Mouse (Mus musculus) adrenal gland, postnatal 25 days (tissue): Measurements from ENCODE around the gene Atp2b2. TPM values are rescaled to one million over a fixed set of nuclear protein-coding genes. Genes with fewer than 3 reads are reported as not detected.

Experiments
- DNase-seq: peaks from one replicate; pipeline ENCODE4 v3.0.0; 2021; ENCODE audit warnings: mixed read lengths
- total RNA-seq: library from RNA; stranded (reverse); gene quantifications from 2 replicates; pipeline ENCODE4 v1.2.3, GENCODE M21; 2021

Atp2b2 gene
- total RNA-seq, 1 experiment from 2014 or later: 8.1 TPM

DNA sequence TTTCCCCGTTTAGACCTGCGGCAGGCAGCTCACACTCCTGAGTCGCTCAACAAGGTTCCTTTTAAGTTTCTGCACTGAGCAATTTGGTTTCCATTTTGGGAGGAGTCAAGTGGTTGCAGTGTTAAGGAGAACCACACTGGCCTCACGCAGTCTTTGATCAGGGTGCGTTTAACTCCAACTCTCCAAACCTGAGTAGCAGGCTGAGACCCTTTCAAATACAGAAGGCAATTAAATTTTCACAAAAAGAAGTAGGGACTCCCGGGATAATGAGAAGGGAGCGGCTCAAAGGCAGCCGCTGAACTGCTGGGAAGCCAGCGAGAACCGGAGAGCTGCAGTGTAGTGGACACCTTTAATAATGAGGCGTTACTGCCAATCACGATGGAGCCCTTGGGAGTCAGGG is 100.1 kb downstream of the Atp2b2 start:
- no peak for DNase-seq

DNA sequence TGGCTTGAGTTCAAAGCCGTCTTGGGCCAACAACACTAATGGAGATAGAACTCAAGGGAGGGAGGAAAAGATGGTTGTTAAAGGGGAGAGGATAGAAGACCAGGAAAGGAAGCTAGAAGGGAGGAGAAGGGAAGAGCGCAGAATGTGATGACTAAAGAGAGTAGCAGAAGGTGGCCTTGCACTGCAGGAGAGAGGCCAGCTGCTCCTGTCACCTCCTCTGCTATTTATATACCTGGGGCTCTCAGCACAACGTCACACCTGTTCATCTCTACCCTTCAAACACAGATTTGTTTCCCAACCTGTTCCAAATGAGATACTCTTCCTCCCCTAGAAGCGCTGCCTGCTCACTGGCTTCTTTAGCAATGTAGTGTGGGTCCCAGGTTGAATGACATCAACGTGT is 101.1 kb downstream of the Atp2b2 start:
- no peak for DNase-seq

DNA sequence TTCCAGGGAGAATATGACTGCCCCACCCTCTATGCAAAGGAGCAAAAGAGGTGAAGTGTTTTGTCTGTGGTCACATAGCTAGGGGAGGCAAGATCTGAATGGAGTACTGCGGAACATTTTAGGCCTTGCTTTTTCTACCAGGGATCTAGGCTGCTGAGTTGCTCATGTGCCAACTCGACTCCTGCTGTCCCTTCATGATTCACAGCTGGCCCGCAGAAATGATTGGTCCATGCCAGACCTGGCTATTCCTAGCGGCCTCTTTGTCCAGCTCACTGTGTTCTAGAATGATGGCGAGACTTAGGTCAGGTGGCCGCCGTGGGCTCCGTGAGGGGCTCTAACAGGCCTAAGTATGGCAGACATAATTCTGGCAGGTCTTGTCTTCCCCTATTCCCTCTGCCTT is 103.0 kb downstream of the Atp2b2 start:
- no peak for DNase-seq

DNA sequence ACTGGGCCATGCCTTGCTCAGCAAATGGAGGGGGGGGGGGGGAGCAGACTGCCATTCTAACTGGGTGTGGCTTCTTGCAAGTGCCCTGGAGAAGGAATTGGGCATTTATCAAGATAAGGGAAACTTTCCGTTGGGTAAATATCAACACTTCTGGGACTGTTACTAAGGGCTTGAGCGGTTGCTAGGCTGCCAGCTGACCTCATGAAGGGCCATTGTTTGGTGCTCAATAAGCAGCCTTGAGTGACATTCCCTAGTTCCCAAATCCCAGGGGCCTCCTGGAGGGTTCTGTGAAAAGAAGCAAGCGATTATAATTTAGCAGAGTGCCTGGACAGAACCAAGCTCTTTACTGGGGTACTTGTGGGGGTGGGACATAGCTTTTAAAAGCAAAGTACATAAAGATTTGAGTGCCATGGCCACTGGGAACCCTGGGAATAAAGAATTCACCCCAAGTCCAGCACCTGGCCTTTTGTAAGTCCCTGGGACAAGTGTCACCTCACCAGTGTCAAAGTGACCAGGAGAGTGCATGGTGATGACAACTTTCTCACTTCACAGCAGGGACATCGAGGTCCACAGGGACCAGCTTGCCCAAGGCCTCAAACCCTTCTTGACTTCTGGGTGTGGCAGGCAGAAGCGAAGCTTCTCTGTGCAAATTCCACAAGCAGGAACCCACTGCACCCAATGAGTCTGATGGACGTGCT is 105.5 kb downstream of the Atp2b2 start:
- no peak for DNase-seq

DNA sequence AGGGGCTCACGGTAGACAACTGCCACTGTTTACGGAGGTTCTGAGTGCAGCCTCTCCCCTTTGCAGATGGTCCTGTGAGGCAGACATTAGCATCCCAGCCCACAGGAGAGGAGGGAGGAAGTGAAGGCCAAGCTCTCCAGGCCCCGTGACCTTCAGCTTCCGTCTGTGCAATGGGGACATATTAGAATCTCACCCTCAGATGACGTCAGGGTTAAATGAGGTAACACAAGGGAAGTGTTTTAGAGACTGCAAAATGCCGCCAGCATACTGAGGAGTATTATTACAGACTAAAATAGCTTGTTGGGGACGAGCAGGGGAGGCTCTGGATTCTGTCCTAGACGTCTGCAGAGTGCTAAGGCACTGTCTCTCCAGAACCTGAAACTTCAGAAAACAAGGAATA is 106.3 kb downstream of the Atp2b2 start:
- DNase-seq: no peak

DNA sequence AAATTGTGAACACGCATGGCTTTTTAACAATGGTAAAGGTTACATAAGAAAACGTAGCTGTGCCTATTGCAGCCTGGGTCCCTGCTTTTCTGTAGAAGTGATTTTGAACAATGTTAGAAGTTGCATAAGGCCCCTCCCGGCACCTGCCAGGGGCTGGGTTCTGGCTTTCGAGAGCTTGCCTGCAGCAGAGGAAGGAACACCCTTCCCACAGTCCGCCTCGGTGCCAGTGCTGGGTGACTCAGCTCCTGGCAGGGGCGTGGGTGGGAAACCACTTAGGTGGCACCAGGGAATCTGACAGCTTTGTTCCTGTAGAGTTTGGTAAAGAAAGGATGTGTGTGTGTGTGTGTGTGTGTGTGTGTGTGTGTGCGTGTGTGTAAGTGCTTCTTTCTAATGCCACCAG is 107.7 kb downstream of the Atp2b2 start:
- DNase-seq: peak; percentile 9

DNA sequence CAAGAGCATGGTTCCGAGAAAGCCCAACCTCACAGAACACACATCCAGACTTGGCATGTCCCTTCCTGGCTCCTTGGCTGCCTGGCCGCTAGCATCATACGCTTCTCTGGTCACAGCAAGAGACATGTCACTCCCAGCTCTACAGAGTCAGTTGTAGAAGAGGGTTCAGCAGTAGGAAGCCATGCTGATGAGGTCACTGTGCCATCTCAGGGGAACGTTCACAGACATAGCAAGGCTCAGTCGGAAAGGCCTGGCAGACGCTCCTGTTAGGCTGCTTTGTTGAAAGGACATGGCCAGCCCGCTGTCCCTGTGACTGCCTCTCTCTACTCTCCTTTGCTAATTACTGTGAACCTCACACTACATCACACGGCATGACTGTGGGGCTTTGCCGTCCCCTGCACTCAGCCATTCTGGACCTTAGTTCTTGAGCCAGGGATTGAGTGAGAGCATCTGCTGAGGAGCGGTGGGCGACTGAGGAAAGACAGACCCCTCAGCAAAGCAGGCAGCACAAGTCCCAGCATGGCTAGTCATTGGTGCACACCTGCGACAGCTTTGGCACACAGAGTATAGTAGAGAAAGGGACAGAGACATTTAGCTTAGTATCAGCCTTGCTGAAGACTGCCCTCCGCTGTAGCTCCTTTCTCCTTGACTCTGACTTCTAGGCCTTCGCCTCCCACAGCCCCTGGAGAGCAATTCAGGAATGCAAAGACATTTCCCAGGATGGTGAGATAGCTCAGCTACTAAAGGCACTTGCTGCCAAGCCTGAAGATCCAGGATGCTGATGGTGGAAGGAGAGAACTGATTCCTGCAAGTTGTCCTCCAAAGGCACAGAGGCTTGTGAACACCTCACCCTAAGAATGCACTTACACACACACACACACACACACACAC is 108.9 kb downstream of the Atp2b2 start:
- no peak for DNase-seq

DNA sequence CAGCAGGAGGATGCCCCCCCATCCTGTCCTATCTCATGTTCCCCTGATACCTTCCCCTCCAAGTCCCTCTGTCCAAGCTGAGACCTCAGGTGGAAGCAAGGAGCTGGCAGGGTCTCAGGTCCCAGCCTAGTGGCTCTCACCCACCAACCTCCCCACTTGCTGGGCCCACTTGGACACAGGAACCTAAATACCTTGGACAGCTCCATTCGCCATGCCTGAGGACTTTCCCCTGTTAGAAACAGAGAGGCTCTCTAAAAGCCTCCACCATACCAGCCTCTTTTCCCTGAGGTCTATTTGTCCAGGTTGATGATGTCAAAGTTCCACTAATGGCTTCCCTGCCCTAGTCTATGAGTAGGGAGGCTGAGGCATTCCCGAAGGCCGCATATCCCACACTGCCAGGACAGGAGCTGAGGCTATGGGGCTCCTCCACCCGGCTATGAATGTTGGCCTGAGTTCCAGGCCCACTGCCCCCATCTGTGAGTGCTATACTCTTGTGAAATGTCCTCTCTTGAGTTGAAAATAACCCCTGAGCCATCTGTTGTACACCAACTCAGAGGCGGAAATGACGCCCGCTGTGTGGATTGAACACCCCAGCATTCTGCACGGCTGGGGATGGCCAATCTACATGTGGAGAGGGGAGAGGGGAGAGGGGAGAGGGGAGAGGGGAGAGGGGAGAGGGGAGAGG is 113.1 kb downstream of the Atp2b2 start:
- DNase-seq: no peak

DNA sequence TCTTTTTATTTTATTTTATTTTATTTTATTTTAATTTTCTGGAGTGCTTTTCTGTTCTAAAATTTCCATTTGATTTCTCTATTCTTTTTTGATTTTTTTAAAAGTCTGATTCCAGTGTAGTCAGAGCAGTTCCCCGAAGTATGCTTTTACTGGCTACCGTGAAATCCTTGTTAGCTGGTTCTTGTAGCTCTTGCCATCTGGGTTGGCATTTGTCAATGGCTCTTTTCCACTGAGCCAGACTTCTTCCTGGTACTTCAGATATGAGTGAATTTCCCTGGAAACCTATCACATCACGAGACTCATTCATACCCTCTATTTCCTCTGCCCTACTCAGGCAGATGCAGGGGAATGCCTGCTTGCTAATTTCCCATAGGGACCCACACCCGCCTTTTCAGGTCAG is 119.2 kb downstream of the Atp2b2 start:
- DNase-seq: no peak

DNA sequence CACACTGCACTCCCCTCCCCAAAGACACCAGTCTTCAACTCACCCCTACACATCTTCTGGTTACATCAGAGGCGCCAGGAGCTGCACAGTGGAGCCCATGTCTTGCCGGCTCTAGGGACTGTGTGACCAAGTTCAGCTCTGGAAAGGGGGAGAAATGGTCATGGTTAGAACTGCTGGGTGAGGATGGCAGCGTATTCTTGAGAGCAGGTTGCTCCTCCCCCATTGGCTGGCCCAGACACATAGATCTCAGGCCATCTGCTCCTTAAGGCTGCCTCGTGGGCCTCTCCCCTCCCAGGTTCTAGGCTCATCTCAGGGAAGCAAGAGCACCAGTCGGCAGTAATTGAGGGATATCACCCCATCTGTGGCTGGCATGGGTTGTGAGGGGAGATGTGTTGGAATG is 121.9 kb downstream of the Atp2b2 start:
- no peak for DNase-seq

DNA sequence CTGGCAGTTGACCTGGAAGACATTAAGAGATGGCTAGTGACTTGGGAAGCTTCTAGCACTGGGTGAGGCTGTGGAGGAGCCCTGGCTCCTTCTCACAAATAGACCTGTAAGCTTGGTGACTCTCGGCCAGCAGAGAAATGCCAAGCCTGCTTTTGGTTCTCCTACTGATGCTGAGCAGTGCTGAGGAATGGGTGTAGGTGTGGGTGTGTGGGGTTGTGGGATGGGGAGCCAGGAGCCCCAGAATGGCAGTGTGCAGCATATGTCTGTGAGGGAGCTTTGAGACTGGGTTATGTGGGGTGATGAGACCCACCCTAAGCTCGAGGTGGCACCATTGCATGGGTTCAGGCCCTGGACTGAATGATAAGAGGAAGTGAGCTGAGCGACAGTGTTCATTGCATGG is 129.7 kb downstream of the Atp2b2 start:
- DNase-seq: no peak

DNA sequence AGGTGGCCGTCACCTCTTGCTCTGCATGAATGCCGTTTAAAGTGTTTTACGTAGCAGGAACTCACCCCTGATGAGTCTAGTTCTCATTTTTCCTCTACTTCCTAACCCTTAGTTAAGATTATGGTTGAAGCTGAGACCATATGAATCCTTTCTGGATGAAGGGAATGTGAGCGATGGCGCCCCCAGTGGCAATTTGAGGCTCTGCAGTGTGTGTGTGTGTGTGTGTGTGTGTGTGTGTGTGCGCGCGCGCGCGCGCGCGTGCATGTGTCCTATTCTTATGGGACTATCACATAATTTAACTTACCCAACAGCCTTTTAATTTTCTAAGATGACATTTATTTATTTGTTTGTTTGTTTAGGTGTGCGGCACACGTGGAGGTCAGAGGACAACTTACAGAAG is 131.3 kb downstream of the Atp2b2 start:
- DNase-seq: no peak

DNA sequence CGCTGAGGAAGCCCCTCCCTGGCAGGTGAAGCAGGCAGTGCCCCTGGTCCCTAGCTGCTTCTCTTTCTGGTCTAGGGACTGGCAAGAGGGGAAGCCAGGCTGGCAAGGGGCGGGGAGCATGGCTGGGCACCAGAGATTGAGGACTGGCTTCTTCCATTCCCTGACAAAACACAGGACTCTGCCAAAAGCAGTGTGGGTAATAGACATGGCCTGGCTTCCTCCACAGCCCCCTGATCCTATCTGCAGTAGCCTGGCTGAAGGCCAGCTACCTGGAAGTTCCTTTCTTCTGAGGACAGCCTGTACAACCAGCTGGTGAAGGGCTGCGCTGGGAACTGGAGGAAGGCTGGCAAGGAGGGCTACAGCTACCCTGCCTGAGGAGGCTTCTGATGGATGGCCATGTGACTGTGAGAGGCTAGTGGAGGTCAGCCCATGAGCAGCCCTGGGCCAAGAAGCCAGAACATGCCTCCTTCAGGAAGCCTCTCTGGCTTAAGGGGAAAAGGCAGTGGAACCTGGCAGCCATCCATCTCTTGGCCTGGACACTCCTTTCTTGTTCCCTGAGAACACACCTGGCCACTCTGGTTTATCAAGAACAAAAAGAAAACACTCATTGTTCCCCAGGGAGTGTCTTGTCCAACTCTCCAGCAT is 131.9 kb downstream of the Atp2b2 start:
- DNase-seq: no peak

DNA sequence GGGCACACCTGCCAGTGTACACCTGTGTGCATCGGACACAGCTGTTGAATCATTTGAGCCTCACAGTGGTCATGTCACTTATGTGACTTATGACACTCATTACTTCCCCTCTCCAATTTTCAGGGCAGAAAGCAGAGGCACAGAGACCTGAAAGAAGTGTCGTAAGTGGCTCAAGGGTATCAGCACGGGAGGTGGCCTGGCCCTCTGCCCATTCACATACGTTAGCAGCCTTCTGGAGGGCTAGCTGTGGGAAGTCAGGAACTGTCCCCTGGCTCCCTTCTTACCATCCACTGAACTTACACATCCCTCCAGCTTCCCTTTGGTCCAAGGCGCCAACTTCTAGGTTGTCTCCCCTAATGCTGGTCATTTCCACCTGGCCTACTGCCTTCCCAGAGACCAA is 132.6 kb downstream of the Atp2b2 start:
- DNase-seq: no peak

DNA sequence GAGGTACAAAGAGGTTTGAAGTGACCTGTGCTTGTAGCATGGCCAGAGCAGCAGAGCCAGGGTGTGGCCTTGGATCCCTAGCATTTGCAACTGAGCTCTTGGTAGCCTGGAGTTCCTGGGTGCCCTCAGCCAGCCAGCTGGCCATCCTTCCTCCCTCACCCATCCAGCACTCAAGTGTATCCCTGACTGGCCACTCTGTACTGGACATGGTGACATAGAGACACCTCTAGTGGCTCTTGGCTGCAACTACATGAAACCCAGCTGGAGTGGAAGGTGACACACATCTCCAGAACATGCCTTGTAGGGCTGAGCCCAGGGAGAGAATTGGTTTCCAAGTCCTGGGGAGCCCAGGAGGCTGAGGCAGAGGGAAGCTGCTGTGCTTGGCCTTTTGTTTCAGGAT is 134.3 kb downstream of the Atp2b2 start:
- no peak for DNase-seq

DNA sequence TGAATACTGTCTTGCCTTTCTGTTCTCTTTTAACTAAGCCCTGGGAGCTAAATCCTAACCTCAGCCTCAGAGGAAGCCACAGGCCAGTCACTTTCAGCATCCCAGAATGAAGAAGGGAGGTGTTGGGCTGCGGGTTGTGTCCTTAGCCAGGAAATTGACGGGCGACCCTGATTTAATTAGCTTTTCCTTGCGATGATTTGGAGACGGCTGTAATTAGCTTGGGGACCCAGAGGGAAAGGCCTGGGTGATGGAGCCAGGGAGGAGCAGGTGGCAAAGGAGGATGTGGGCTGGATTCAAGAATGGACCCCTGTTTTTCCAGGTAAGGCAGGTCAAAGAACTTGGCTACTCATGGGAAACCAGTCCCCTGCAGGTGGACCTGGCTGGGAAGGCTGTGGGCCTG is 138.0 kb downstream of the Atp2b2 start:
- DNase-seq: no peak

DNA sequence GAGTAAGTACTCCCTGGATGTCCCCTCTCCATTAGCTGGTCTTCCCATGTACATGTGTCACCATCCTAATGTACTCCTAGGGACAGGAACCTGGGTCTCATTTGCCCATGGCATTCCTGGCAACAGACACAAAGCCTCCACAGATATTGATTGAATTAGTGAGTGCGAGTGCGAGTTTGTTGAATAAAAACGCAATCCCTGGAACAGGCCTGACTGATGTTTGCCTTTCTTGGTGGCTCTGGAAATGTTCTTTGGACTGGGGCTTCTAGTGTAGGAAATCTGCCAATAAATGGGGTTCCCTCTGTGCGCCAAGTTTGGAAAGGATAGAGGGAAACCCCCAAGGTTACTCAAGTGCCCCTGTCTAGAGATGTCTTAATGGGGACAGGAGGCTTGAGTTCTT is 146.4 kb downstream of the Atp2b2 start:
- DNase-seq: no peak

DNA sequence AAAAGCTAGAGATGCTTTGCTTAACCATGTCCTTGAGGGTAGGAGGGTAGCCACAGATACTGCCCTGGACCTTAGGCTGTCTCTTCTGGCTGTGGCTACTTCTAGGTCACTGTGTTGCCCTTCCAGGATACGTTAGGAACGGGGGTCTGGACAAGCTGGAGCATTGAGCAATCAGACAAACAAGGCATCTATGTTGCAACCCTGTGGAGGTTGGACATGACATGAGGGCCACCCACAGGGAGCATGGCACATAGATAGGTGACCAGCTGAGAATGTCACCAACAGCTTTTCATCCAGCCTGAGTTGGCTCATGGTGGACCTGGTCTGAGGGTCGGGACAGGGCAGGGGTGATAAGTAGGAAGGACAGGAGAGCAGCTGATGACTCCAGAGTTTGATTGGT is 148.4 kb downstream of the Atp2b2 start:
- no peak for DNase-seq

DNA sequence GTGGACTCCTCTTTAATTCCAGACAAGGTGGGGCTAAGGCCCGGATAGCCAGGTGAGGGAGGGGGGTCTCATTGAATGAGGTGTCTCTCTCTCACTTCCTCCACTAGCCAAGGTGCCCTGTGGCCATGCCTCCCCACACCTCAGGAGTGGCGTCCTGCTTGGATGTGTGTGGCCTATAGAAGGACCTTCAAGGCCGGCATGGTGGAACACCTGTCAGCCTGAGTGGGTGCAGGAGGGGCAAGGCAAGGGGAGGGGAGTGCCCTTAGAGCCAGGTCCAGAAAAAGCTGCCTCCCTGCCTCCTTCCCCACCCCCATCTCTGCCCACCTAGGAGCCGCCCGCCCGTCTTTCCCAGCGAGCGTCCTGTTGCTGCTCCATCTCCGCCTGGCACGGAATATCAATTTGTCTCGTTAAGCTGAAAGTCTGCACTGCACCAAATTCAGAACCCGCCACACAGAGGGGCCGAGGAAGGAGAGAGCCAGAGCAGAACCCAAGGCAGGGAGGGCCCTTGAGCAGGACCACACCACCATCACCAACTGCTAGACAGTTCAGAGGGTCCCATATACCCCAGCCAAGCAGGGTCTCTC is 150.2 kb downstream of the Atp2b2 start:
- no peak for DNase-seq

DNA sequence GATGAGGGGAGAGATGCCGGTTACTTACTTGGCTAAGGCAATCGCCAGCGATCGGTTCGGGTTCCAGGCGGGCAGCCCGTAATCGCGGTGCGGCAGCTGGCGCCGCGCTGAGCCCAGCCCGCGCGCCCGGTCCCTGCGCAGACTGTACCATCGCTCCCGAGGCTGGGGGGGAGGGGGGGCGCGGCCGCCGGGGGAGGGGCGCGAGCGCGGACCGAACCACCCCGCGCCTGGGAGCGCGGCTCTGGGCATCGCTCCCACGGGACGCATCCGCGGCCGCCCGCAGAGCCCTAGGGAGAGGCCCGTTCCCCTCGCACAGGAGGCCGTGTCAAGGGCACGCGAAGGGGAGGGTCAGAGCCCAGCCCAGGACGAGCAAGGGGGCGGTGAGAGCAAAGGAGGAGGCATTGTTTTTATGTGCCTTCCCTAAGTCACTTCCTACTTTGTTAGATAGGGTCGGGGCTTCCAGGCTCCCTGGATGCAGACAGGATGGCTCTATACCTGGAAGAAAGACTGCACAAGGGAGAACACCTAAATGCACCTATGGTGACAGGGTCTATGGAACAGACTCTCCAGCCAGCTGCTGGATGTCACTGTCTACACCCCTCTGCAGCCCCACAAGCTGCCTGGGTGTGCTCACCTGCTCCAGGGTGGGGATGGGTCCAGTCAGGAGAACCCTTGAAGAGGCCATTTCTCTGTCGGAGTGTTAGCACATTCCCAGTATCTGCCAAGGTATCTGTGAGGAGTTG is 151.0 kb downstream of the Atp2b2 start:
- DNase-seq: peak; percentile 17

DNA sequence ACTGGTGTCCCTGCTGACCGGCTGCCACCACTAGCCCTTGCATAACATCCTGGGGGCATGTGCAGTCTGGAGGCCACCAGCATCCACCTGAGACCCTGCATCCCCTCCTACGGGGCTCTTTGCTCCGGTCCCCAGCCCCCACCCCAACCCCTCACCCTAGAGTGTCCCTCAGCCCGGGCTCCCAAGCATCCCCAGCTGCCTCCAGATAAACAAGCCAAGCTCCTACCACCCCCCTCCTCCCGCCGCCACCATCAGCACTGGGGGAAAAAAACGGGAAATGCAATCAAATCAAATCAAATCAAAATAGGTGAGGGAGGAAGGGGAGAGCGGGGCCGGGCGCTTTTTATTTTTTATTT is 151.6 kb downstream of the Atp2b2 start:
- no peak for DNase-seq
